Mouse (Mus musculus) myocyte (in vitro differentiated cells): ENCODE measurements around the gene Atat1. TPM values are rescaled to one million over a fixed set of nuclear protein-coding genes. Genes with fewer than 3 reads are reported as not detected.
A peak's percentile ranks its signal among the peaks of the same experiment; 100 is the strongest.

Source experiments
- H3K27me3 ChIP-seq: one replicate; pipeline ENCODE4 v1.6.1; 2011; ENCODE audit not compliant: control insufficient read depth, insufficient read depth, insufficient read length
- H3K36me3 ChIP-seq: one replicate; pipeline ENCODE4 v1.6.1; 2011; ENCODE audit not compliant: control insufficient read depth, insufficient read depth
- H3K4me2 ChIP-seq: one replicate; pipeline ENCODE4 v1.6.1; 2011; ENCODE audit warnings: low read depth, control low read depth
- H3K4me3 ChIP-seq: one replicate; pipeline ENCODE4 v1.5.1; 2011; ENCODE audit warnings: mild to moderate bottlenecking, control low read depth, moderate library complexity
- H3K79me2 ChIP-seq: one replicate; pipeline ENCODE4 v1.6.1; 2011; ENCODE audit not compliant: control insufficient read depth, insufficient read depth
- H3ac ChIP-seq: one replicate; pipeline ENCODE4 v1.6.1; 2011; ENCODE audit not compliant: control insufficient read depth, insufficient read length
- CEBPB ChIP-seq: IDR thresholded peaks from 2 replicates; pipeline ENCODE4 v1.6.1; 2011; ENCODE audit warnings: mild to moderate bottlenecking, moderate library complexity; ENCODE audit not compliant: poor library complexity, insufficient read depth, severe bottlenecking
- MAX ChIP-seq: IDR thresholded peaks from one replicate; pipeline ENCODE4 v1.6.1; 2011; ENCODE audit warnings: low read depth, mild to moderate bottlenecking, control low read depth
- MYOD1 ChIP-seq, 3 experiments: IDR thresholded peaks; one replicate each; pipeline ENCODE4 v1.6.1; 2011; ENCODE audit warnings: control low read depth in 2 of 3, low read depth in 2 of 3, mild to moderate bottlenecking in 2 of 3, moderate library complexity in 1 of 3; ENCODE audit not compliant: insufficient read length in 2 of 3, control insufficient read depth in 1 of 3
- MYOG ChIP-seq, 3 experiments: IDR thresholded peaks; one replicate each; pipeline ENCODE4 v1.6.1; 2011; ENCODE audit warnings: control low read depth in 2 of 3, low read depth in 2 of 3, mild to moderate bottlenecking in 2 of 3; ENCODE audit not compliant: insufficient read length in 2 of 3, control insufficient read depth in 1 of 3, insufficient read depth in 1 of 3
- POLR2A ChIP-seq: IDR thresholded peaks from one replicate; pipeline ENCODE4 v1.6.1; 2011; ENCODE audit warnings: low read depth, mild to moderate bottlenecking, control low read depth, moderate library complexity; ENCODE audit not compliant: insufficient read length
- POLR2AphosphoS2 ChIP-seq: IDR thresholded peaks from one replicate; pipeline ENCODE4 v1.6.1; 2011; ENCODE audit warnings: low read depth, control low read depth; ENCODE audit not compliant: insufficient read length
- SRF ChIP-seq: IDR thresholded peaks from one replicate; pipeline ENCODE4 v1.6.1; 2011; ENCODE audit warnings: low read depth; ENCODE audit not compliant: control insufficient read depth, insufficient read length
- polyA plus RNA-seq: library from polyadenylated mRNA; unstranded; fragments of >200 nt; fragmentation: generic; extraction: Trizol; gene quantifications from one replicate; pipeline ENCODE4 v1.2.1, GENCODE M21; 2012; ENCODE audit warnings: missing spikeins

Atat1 gene
- polyA plus RNA-seq, 1 experiment = 23.1 TPM

- H3ac ChIP-seq = no peak overlapping the region
- H3K4me2 ChIP-seq = no peak overlapping the region
- no peak overlapping the region for H3K4me3 ChIP-seq
- H3K27me3 ChIP-seq = no peaks in the 10 kb centered on the region
- peaks cover 2% of the 10 kb centered on the region for H3K79me2 ChIP-seq
- no peak for TF ChIP-seq CEBPB
- peak in 2 of 3 experiments; percentile 57 to 64 for TF ChIP-seq MYOD1 (IDR thresholded peaks at IDR 0.05; ENCODE audit: control insufficient read depth in 1 of 3, insufficient read length in 2 of 3, low read depth in 2 of 3)
- no peak for TF ChIP-seq SRF
- no peak for TF ChIP-seq POLR2AphosphoS2
- peak; percentile 48 to 69 (median 56) for TF ChIP-seq MYOG (IDR thresholded peaks at IDR 0.05; ENCODE audit: control insufficient read depth in 1 of 3, insufficient read depth in 1 of 3, insufficient read length in 2 of 3, low read depth in 2 of 3)
- TF ChIP-seq POLR2A = no peak
- no peak for TF ChIP-seq MAX
- peaks cover 26% of the 10 kb centered on the region for H3K36me3 ChIP-seq
Measured at GRCm38 (mm10) chr17:35848112-35848511, 61.8 kb downstream of the Atat1 start.

Other genes with a start within 250 kb of the Atat1 start
- gene Vars2, start 242.5 kb downstream of the Atat1 start, polyA plus RNA-seq = 13.7 TPM
- 27.4 TPM for gene Gtf2h4, start 236.3 kb downstream of the Atat1 start, polyA plus RNA-seq
- 65.6 TPM for gene Ddr1, start 205.5 kb downstream of the Atat1 start, polyA plus RNA-seq
- gene Ier3, start 88.4 kb downstream of the Atat1 start, polyA plus RNA-seq = 45.1 TPM
- gene Flot1, start 86.8 kb downstream of the Atat1 start, polyA plus RNA-seq = 107 TPM
- 692 TPM for gene Tubb5, start 71.8 kb downstream of the Atat1 start, polyA plus RNA-seq
- gene Mdc1, start 68.6 kb downstream of the Atat1 start, polyA plus RNA-seq = 7.0 TPM
- gene Nrm, start 48.8 kb downstream of the Atat1 start, polyA plus RNA-seq = 18.5 TPM
- 46.2 TPM for gene Ppp1r18, start 44.5 kb downstream of the Atat1 start, polyA plus RNA-seq
- gene Dhx16, start 30.3 kb downstream of the Atat1 start, polyA plus RNA-seq = 29.4 TPM
- gene 2310061I04Rik, start 12.6 kb downstream of the Atat1 start, polyA plus RNA-seq = 33.7 TPM
- gene Mrps18b, start 6.3 kb upstream of the Atat1 start, polyA plus RNA-seq = 104 TPM
- 32.9 TPM for gene Ppp1r10, start 6.4 kb upstream of the Atat1 start, polyA plus RNA-seq
- gene Abcf1, start 59.7 kb upstream of the Atat1 start, polyA plus RNA-seq = 90.1 TPM
- gene Gnl1, start 69.8 kb upstream of the Atat1 start, polyA plus RNA-seq = 64.1 TPM
- gene Prr3, start 70.2 kb upstream of the Atat1 start, polyA plus RNA-seq = 14.1 TPM
- gene H2-T24, start 110.5 kb upstream of the Atat1 start, polyA plus RNA-seq = 0.47 TPM
- 13.6 TPM for gene H2-T23, start 122.8 kb upstream of the Atat1 start, polyA plus RNA-seq
- gene H2-T22, start 132.7 kb upstream of the Atat1 start, polyA plus RNA-seq = 22.1 TPM
- gene Gm6034, start 132.9 kb upstream of the Atat1 start, polyA plus RNA-seq = not detected
- gene Gm11127, start 148.3 kb upstream of the Atat1 start, polyA plus RNA-seq = 0.23 TPM
- not detected for gene Gm19684, start 211.6 kb upstream of the Atat1 start, polyA plus RNA-seq
- gene Gm7030, start 219.3 kb upstream of the Atat1 start, polyA plus RNA-seq = not detected